Mouse (Mus musculus) frontal cortex, postnatal 36 days (tissue): ENCODE results near the gene Pcdh20.

Experiments
- DNase-seq, 2 experiments: peaks; one replicate each; pipeline ENCODE4 v3.0.0; 2022; ENCODE audit warnings: low spot score in 2 of 2

Gene Pcdh20

DNA sequence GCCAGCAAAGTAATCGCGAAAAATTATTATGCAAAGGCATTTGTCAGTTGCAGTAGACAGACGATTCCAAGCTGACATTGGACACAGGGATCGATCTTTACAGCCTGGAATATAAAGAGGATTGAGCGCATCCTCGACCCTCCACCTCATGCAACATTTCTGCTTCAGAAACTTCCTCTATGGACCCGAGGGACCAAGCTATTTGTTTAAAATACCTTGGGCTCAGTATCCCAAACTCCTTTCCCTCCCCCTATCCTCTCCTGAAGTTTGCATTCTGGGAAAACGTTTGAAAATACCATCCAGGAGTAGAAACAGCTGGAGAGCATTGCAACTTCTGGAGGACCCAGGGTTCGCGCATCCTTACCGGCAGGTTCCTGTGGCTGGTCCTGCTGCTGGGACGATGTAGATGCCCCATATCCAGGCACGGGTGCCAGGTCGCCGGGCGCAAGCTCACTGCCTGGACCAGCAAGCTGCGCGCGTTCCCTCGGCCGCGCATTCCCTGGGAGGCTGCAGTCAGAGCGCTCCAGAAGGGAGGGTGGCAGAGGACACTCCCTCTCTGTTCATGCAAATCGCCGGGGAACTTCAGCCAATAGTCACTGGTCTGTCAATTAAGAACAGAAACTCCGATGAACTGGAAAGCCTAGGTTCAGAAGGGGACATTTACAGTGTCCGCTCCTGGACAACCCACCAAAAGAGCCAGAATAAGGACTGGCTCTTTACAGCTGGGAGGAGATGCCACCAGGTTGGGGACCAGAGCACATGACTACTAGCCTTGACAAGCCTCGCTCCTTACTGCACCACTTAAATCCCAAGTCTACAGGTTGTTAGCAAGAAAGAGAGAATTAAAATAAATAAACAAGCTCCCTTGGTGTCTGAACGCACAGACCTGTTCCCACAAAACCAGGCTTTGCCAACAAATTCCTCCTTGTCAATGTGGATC, at the start of gene Pcdh20:
TSS of gene Pcdh20 (minus strand) at position 902 of the 940 bp plus-strand sequence.
- peak; percentile 57 to 67 for DNase-seq

DNA sequence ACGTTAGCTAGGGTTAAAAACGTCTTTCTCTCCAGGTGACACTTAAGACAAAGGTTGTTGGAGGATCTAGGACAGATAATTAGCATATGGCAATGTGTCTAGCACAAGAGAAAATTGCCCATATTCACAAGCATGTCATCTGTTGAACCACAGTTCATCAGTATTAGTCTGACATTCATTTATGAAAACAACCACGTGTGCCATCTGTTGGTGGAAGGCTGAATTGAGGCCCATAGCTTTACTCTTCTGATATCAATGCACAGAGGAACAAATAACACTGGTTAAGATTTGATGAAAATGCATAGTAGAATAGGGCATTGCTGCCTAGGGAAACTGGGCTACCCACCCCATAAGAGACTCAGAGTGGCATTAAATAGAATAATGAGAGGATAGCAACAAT, 8.7 kb upstream of the Pcdh20 start:
- DNase-seq, result peak in 1 of 2 experiments; percentile 26

DNA sequence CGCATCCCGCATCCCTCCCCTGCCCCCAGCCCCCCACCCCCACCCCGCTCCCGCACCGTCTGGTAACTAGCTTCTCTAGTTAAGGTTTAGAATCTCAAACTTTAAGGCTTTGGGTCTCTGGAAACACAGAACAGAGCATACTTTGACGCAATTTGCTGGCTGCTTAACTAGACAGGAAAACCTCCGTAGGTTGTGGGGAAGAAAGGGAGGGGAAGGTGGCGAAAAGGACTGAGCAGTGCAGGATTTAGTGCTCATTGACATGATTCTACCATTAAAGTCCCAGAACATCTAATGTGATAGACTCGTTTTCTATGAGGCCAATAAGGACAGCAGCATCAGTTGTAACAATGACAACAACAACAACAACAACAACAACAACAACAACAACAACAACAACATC, 1.2 kb downstream of the Pcdh20 start:
- peak in 1 of 2 experiments; percentile 16 for DNase-seq

DNA sequence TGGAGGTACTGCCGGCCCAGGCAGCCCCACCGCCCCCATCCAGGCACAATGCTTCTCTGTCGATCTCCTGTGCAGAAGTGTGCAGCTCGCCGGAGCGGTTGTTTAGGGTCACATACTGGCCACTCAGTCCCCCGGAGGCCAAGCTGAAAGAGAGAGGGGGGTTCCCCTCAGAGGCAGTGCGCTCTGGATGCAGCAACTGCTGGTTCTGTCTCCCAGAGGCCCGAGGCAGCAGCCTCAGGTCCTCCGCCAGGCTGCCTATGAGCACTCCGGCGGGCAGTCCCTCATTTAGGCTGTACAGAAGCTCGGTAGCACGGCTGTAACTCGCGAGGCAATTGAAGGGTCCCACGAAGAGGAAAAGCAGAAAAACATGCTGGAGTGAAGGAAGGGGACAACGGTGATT, 1.8 kb downstream of the Pcdh20 start:
- peak; percentile 28 to 32 for DNase-seq

DNA sequence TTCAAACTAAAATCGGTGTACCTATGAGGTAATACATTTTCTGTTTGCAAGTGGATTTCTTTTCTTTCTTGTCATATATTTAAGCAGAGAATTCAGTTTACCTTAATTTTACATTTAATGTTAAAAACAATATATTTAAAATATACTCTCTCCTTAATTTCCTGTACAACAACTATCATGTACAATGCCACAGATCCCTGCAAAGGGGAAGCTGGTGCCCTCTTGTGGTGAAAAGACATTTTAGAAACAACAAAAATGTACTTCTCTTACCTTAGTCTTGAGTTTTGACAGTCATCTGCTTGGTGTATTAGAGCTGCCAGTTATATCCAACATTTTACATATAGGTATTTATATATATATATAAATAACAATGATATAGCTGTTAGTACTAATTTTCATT, 4.8 kb downstream of the Pcdh20 start:
- DNase-seq, result peak in 1 of 2 experiments; percentile 64

DNA sequence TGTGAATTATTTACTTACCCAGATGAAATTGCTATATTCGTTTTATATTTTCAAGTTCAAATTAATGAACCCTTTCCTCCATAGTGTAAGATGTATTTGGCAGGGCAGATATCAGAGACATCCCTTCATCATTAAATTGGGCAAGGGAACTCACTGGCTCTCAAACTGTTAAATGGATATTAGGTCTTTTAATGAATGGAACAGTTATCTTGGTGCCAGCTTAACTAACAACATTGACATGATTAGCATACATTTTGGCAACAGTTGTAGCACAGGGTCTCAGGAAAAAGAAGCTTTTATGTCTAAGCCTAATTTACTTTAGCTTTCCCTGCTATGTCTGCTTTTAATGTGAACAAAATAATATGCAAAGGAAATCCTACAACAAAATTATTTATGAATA, 6.8 kb downstream of the Pcdh20 start:
- no peak for DNase-seq

DNA sequence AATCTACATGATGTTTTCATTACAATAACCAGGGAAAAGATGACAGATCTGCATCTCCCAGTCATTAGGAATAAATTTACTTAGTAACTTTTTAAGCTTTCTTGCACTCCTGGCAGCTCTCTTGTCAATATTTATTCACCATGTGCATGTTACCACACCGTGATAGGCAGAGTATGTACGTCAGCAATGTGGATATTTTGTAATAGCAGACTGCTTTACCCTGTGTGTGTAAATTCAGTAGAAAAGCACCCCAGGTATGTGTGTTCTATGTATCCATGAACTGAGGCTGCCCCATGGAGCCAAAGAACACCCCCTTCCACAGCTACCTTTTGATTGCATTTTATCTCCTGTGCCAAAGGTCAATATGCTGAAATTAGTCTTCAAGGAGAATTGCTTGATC, 7.8 kb downstream of the Pcdh20 start:
- DNase-seq, result no peak

DNA sequence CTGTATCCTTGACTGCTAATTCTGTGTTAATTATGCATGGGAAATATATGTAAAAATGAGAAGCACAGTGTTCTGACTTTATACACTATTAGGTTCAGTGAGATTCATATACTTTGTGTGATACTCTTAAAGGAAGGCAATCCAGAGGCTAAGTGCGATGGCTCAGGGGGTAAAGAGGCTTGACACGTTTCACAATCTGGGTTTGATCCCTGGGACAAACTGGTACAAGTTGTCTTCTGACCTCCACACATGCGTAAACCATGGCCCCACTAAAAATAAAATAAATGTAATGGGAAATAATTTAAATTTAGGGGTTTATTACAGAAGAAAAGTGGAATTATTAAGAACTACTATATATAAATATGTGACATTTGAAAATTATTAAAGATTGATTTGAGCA, 8.3 kb downstream of the Pcdh20 start:
- DNase-seq, result no peak

DNA sequence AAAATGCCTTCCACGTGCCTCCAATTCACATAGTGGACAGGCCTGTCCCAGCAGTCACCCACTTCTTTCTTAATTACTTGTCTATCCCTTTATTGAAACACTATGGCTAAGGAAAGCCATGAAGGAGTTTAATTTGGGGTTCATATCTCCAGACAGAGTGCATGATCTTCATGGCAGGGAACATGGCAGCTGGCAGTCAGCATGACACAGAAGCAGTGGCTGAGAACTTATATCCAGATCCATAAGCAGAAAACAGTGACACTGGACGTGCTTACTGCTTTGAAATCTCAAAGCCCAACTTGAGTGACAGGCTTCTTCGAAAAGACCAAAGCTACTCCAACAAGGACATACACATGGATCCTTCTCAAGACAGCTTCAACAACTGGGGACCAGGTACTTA, 10.5 kb downstream of the Pcdh20 start:
- DNase-seq, result no peak

DNA sequence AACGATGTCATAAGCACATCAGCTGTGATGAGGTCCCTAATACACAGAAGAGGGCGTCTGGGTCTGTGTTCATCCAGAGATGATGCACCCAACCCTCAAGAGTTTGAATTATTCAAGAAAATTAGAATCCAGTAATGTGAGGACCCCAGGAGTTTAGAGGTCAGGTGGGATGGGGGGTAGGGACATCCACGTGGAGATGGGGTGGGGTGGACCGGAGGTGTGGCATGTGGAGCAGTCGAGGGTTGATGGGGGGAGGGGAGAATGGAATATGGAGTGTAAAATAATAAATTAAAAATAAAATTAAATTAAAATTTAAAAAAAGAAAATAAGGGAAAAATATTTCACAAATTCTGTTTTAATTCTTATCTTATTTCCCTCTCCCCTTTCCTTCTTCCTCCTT, 27.9 kb downstream of the Pcdh20 start:
- DNase-seq, result no peak

DNA sequence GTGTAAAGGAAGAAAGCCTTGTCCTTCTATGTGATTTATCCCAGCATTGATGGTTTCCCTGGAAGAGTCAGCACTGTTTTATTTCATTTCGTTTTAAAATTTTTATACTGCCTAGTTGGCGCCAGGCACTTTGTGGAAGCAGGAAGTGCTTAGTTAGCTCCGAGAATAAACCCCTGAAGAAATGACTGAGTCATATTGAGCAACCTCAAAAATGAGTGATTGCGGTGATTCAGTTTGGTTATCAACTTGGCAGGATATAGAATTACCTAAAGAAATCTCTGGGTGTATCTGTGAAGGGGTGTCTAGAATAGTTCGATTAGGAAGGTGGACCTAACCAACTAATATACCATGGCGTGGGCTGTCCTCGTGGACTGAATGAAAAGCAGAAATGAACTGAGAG, 41.8 kb downstream of the Pcdh20 start:
- DNase-seq, result no peak

DNA sequence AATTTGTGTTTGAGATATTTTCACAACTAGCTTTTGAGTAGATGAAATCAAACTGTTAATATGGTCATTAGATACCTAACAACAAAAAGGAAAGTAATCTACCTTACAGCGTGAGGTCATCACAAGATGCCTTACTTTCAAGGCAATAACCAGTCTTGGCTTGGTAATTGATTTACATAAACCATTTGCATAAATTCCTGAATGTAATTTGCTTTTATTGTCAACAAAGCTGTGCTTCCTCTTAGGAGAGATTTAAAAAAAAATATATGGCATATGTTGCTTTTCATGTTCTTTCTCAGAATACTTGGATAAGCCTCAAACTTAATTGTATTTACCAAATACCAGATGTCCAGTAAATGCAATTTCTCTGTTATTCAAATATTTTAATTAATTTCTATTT, 43.8 kb downstream of the Pcdh20 start:
- no peak for DNase-seq
